Mouse (Mus musculus): ENCODE data around the gene Dach2. TPM values are rescaled to one million over a fixed set of nuclear protein-coding genes. Genes with fewer than 3 reads are reported as not detected.
"Not testable (repeated sequence)": the region's sequence is repeated elsewhere in the genome, so short reads cannot be mapped to it uniquely, and the experiment has no call there.

Gene Dach2
- 1 to 10 TPM; 1.9 to 2.2 TPM for total RNA-seq (2021)

DNA sequence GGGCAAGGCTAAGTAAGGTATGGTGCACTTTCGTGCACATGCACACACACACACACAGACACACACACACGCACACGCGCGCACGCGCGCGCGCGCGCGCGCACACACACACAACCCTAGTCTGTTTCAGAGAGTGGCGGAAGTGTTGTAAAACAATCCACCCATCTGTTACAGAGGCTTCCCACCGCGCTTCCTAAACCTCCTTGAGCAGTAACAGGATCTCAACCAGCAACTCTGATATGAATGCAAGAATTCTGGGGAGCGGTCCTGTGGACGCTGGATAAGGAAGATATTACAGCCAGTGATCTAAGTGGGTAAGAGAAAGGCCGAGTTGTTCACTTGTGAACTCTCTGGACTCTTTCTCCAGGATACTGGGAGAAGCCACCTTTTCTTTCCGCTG, at the start of gene Dach2:
Gene Dach2, plus strand, starts transcription at position 107 of the 400 bp plus-strand sequence.
- intact Hi-C loops (cut with DNase I): no loop called here
- DNase-seq (ENCODE audit: extremely low spot score in 1 of 2, low spot score in 2 of 2): peak in 1 of 2 experiments; percentile 14

DNA sequence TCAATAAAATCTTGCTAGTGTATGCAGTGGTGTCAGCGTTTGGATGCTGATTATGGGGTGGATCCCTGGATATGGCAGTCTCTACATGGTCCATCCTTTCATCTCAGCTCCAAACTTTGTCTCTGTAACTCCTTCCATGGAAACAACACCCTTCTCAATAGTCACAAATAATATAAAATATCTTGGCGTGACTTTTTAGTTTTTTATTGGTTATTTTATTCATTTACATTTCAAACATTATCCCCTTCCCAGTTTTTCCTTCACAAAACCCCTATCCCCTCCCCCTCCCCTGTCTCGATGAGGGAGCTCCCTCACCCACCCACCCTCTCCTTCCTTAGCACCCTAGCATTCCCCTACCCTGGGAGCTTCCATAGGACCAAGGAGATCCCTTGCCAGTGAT, 44.9 kb upstream of the Dach2 start:
- intact Hi-C loops (cut with DNase I); DNase-seq (ENCODE audit: extremely low spot score in 1 of 2, low spot score in 2 of 2): not testable (repeated sequence)

DNA sequence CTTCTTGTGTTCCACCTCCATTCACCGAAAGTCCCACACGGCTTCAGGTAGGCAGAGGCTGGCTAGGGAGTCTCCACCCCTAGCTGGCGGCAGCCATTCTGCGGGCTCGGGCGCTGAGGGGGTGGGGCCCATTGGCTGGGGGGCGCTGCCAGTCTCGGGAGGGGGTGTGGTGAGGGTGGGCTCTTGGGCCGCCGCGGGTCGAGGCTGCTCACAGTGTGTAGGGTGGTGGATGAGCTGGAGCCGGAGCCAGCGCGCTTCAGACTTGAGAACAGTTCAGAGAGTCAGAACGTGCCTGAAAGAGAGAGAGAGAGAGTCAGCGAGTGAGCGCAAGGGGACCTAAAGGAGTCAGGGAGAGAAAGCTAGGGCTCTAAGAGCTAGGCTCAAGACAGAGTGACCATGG, 721 bp downstream of the Dach2 start:
- DNase-seq (ENCODE audit: extremely low spot score in 1 of 2, low spot score in 2 of 2): peak; percentile 7 to 75
- intact Hi-C loops (cut with DNase I): no loop called here

DNA sequence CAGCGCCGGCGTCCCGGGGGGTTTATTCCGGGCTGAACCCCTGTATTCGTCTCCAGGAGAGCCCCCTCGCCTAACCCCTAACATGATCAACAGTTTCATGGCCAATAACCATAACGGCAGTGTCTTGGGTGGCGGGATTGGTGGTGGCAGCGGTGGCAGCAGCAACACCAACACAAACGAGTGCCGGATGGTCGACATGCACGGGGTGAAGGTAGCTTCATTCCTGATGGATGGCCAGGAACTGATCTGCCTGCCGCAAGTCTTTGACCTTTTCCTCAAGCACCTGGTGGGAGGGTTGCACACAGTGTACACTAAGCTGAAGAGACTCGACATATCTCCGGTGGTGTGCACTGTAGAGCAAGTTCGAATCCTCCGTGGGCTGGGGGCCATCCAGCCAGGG, 1.2 kb downstream of the Dach2 start:
- intact Hi-C loops (cut with DNase I): no loop called here
- DNase-seq (ENCODE audit: extremely low spot score in 1 of 2, low spot score in 2 of 2): peak in 1 of 2 experiments; percentile 10

DNA sequence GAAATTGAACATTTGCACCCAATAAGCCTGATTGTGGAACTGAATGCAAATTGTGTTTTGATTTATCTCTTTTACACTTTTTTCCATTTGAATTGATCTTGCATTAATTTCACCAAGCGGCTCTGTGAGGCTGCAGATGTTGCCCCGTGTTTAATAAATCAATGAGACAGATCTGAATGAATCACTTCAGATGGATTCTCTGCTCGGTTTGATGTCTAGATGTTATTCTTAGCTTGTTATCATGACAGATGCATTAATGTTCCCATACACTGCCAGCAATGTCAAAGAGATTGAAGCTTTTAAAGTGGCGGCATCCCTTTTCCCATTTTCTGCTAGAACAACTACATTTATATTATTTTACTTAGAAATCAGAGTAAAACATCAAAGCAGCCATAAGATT, 7.0 kb downstream of the Dach2 start:
- no peak for DNase-seq (ENCODE audit: extremely low spot score in 1 of 2, low spot score in 2 of 2)
- intact Hi-C loops (cut with DNase I): no loop called here

DNA sequence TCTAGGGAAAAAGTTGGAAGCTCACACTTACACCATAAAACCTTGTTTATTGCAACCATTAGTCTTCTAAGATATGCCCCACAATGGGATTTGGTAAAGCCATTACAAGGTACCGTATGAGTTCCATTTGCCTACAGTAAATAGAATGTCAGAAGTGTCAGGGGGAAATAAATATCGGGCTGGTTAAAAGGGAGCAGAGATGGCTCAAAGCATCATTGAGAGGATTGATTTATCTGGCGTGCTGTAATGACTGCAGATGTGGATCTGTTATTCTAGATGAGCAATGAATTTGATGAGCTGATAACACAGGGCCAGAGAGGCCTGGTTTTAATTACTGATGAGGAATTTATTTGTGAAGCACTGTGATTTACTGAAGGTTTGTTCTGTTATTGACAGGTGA, 40.8 kb downstream of the Dach2 start:
- intact Hi-C loops (cut with DNase I): no loop called here
- DNase-seq (ENCODE audit: extremely low spot score in 1 of 2, low spot score in 2 of 2): no peak

DNA sequence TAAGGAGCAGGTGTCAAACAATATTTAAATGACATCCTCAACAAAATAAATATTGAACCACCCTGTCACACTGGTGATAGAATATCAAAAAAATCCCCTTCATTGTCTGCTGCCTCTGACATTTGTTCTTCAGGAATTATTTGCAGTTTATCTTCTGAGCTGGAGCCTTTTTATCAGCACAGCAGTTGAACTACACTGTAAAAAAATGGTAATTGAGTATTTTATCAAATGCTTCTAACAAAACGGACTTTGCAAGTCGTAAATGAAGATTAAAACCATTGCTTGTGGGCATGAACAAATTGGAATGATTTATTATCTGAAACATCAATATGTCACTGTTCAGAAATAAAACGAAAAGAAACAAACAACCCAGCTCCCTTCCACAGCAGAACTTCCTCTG, 97.1 kb downstream of the Dach2 start:
- DNase-seq (ENCODE audit: extremely low spot score in 1 of 2, low spot score in 2 of 2): no peak
- intact Hi-C loops (cut with DNase I): no loop called here

DNA sequence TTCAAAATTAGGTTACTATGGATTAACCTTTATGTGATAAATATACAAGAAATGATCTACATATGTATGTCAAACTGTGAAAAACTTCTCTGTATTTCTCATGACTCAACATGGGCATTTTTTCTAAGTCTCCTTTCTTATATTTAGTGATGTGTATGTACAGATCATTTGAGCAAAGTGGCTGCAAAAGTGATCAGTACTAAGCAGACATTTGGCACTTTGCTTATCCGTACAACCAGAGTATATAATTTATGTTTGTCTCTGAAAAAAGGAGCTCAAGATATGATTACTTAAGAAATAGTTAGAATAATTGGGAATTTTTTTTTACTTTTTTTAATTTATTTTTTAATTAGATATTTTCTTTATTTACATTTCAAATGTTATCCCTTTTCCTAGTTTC, 111.4 kb downstream of the Dach2 start:
- no peak for DNase-seq (ENCODE audit: extremely low spot score in 1 of 2, low spot score in 2 of 2)
- intact Hi-C loops (cut with DNase I): no loop called here

DNA sequence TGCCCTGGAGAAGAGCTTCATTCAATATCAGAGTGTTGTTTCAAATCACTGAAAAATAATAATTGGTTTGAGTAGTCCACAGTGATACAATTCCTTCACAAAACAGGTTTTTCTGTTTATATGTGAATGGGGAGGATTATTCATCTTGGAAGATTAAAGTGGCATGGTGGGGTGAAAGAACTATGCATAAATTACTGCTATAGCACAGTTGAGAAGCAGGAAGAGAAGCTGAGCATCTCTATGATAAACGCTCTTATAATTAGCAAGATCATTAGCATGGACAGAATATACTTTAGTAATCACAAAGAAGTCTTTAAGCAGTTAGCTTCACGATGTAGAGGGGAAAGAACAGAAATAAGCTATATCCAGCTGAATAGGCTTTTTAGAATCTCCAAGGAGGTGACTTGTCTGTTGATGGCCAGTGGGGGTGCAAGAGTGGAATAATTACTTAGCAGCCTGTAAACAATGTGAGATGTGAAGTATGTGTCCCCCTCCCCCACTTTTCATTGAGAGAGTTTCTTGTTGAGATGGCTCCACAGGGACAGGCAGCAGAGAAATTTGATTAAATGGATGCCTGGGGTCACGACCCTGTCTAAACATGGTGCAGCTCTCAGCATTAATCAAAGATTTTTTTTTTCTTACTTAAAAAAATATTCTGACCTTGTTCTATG, 124.3 kb downstream of the Dach2 start:
- no peak for DNase-seq (ENCODE audit: extremely low spot score in 1 of 2, low spot score in 2 of 2)
- intact Hi-C loops (cut with DNase I): no loop called here

DNA sequence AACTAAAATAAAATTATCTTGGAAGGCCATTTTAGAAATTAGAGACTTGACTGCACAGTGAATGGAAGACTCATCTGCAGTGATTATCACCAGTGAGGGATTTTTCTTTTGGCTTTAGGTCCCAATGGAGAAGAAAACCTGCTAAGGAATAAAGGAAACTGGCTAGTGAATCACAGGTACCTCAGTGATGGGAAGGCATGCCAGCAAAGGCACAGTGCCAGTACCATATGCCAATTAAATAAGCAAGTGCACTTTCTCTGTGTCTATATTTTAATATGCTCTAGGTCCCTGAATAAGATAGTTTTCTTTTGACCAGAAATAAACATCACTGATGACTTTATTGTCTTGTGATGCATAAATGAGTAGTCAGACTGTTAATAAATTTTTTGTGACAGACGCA, 184.8 kb downstream of the Dach2 start:
- DNase-seq (ENCODE audit: extremely low spot score in 1 of 2, low spot score in 2 of 2): no peak

DNA sequence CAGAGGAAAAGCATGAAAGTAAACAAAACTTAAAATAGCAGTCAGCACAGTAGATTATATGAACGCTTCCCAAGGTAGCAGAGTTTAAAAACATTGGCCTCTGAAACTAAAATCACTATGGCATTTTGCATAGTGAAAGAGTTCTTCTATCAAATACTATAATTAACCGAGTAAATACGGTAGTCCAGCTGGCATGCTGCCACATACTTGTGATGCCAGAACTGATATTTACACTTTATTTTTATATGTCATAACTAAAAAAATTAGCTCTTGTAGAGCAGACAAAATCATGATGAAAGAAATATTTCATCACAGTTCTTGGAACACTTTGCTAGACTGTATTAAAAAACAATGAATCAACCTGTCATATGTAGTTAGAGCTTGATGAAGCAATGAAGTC, 247.8 kb downstream of the Dach2 start:
- peak in 1 of 2 experiments; percentile 7 for DNase-seq (ENCODE audit: extremely low spot score in 1 of 2, low spot score in 2 of 2)
- intact Hi-C loops (cut with DNase I): no loop called here

More for the DNA sequence above, 184.8 kb downstream of the Dach2 start:
- intact Hi-C loops (cut with DNase I): no loop called here

DNA sequence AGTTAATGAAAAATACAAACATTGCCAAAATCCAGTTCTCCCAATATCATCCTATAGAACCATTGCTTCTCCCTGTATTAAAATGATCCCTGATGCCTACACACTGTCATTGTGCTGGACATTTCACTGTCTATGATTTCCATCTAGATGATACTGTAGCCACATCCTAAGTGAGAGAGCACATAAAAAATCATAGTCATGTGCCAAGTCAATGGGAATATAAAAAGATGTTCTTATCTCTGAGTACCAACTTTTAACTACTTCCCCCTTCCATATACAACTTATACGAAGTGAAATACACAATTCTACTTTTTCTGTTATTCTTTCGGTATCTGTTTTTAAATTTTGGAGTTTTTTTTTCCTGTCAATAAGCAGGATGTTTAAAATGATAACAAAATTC, 266.6 kb downstream of the Dach2 start:
- intact Hi-C loops (cut with DNase I): no loop called here
- DNase-seq (ENCODE audit: extremely low spot score in 1 of 2, low spot score in 2 of 2): no peak

DNA sequence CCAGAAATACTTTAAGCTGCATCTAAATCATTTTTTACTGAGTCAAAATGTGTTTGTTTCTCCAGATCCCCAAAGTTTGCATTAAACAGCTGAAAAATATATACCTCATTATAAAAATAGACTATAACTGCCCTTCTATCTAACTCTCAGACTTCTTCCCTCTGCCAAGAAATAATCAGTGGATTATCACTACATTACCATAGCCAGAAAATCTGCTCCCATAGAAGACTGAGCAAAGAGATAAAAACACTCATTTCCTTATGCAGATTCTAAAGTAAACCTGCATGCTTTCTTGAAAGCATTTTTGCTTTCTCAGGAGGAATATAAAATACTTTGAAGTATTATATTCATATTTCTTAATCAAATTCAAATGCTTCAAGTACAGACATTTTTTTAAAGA, 368.8 kb downstream of the Dach2 start:
- intact Hi-C loops (cut with DNase I): no loop called here
- no peak for DNase-seq (ENCODE audit: extremely low spot score in 1 of 2, low spot score in 2 of 2)

DNA sequence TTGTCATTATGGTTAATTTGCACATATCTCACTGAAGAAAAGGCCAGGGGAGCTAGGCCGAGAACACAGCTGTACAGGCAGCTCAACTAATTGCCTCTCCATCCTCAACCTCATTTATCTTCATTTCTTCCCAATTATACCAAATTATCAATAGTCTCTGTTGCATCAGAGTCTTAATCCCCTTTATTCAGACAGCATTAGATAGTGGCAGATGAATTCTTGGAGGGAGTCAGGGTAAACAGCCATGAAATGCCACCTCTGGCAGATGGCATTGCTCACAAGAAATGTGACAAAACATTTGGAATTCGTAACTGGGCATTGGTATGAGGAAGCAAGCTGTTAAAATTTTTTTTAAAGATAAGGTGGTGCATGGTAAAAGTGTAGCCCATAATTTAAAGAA, 389.9 kb downstream of the Dach2 start:
- intact Hi-C loops (cut with DNase I): no loop called here

DNA sequence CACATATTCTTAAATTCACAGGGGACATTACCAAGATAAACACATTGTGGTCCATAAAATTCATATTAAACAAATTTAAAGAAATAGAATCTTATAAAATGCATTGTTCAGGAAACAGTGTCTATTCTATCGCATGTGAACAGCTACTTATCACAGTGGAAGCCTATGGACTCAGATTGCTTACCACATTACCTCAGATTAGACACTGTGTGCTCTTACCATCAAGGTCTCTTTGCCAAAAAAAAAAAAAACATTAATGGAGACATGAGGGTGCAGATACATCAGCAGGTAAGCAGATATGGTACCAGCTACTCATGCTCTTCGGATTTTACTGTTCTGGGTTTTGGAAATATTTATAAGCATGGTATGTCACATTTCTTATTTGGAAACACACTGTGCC, 415.1 kb downstream of the Dach2 start:
- DNase-seq (ENCODE audit: extremely low spot score in 1 of 2, low spot score in 2 of 2): no peak
- intact Hi-C loops (cut with DNase I): no loop called here

More for the DNA sequence above, 389.9 kb downstream of the Dach2 start:
- DNase-seq (ENCODE audit: extremely low spot score in 1 of 2, low spot score in 2 of 2): no peak

DNA sequence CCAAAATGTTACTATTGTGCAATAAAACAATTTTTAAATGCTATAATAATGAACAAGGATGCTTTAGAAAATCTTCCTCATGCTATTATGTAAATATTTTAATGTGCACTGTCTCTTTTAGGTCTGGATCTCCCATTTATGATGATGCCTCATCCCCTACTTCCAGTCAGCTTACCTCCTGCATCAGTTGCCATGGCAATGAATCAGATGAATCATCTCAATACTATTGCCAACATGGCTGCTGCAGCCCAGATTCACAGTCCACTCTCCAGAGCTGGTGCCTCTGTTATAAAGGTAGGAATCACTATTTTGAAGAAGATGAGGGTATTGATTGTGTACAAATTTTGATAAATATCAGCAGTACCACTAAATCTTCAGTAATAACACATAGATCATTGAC, 426.8 kb downstream of the Dach2 start:
- no peak for DNase-seq (ENCODE audit: extremely low spot score in 1 of 2, low spot score in 2 of 2)
- intact Hi-C loops (cut with DNase I): no loop called here

DNA sequence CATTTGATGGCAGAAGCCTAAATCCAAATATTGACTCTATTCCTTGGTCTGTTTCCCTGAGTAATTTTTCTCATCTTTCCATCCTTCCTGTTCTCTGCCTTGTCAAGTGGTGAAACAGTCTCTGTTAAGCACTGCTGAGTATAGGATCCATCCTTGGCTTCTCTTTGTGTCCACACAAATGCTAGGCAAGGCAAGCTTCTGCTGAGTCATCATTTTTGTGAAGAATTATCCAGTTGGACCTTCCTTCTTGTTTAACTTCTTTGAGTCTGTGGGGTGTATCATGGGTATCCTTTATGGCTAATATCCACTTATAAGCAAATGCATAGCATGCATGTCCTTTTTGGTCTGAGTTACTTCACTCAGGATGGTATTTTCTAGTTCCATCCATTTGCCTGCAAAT, 449.8 kb downstream of the Dach2 start:
- intact Hi-C loops (cut with DNase I): no loop called here
- DNase-seq (ENCODE audit: extremely low spot score in 1 of 2, low spot score in 2 of 2): no peak

DNA sequence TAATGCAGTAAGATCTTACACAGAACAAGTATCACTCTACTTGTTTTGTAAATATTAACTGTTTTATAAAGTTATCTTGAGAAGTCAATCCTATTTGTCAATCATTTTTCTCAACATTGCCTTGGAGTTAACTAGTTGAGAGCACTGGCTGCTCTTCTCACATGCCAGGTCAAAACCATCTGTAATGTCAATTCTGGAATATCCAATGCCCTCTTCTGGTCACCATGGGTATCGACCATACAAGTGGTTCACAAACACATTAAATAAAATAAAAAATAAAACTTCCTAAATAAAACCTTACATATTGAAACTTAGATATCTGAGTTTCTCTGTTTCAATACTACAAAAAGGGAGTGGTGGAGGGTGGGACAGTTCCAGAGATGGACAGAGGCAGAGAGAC, 495.0 kb downstream of the Dach2 start:
- DNase-seq (ENCODE audit: extremely low spot score in 1 of 2, low spot score in 2 of 2): no peak
- intact Hi-C loops (cut with DNase I): no loop called here

DNA sequence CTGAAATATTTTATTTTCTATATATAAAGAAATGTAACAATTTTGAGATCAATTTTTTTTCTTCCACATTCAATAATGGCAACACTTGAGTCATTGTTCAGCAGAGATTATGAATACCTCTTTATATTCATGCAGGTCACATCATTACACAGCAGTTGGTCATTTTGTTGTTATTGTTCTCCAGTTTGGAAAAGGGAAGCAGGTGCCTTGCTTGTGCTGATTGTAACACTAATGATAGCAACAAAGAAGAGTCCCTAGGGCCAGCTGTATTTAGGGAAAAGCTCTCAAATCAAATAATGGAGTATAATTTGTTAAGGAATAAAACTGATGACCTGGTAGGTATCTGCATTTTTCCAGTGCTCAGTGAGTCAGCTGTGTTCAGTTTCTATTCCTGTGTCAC, 513.1 kb downstream of the Dach2 start:
- no peak for DNase-seq (ENCODE audit: extremely low spot score in 1 of 2, low spot score in 2 of 2)
- intact Hi-C loops (cut with DNase I): no loop called here

DNA sequence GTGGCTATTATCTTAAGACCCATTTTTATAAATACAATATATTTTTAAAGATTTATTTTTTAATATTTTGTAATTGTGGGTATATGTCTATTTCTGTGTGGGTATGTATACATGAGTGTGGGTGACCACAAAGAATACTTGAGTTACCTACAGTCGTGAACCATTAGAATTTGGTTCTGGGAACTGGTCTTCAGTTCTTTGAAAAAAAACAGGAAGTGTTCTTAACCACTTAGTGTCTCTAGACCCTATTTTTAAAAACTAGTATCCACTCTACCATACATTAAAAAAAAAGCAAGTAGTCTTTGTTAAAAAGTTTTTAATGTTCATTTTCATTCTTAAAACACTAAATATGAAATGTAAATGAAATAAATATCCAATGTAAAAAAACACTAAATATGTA, 529.5 kb downstream of the Dach2 start:
- no peak for DNase-seq (ENCODE audit: extremely low spot score in 1 of 2, low spot score in 2 of 2)
- intact Hi-C loops (cut with DNase I): no loop called here

DNA sequence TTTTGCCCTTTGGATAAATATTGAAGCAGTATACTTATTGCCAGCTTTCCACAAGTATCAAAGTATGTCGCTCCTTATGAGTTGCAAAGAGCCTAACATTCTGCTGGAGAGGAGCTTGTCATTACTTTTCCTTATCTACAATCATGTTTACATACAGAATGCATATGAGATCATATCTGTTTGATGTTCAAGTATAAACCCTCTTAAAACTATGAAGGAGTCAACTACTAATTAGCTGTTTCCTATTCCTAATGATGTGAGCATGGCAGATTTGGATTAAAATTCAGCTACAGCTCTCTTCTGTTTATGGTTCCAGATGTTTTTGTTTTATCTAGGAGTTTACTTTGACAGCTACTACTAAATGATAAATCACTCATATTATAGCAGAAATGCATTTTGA, 535.8 kb downstream of the Dach2 start:
- DNase-seq (ENCODE audit: extremely low spot score in 1 of 2, low spot score in 2 of 2): no peak
- intact Hi-C loops (cut with DNase I): no loop called here

Measured in left cerebral cortex, postnatal 10 days (tissue).